Mouse (Mus musculus) erythroblast, embryonic 14.5 days (primary cell): ENCODE data around the gene Gm44511.

Experiments used
- GATA1 ChIP-seq: IDR thresholded peaks from 2 replicates; pipeline ENCODE4 v1.6.1; 2012; ENCODE audit warnings: low read length, inconsistent platforms, mixed read lengths
- TAL1 ChIP-seq: IDR thresholded peaks from 3 replicates; pipeline ENCODE4 v1.6.1; 2012; ENCODE audit warnings: low read length, inconsistent platforms, mixed read lengths

DNA sequence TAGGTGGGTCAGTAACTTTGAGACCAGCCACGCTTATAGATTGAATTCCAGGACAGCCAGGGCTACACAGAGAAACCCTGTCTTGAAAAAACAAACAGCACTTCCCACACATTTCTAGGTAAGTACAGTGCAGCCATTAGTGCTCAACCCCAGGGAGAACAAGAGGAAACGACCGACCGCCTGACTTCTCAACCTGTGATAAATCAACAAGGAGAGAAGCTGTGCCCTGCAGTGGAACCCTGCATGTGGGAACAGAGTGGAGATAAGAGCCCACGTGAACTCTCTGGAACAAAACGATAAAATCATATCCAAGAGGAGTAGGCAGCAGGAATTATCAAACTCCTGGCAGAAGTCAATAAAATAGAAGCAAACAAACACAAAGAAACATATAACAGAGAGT lies 32.4 kb downstream of the Gm44511 start:
- no peak for TF ChIP-seq TAL1
- no peak for TF ChIP-seq GATA1
